Comparison of ENCODE assay signal across 32 mouse cellular contexts in the genomic region with DNA sequence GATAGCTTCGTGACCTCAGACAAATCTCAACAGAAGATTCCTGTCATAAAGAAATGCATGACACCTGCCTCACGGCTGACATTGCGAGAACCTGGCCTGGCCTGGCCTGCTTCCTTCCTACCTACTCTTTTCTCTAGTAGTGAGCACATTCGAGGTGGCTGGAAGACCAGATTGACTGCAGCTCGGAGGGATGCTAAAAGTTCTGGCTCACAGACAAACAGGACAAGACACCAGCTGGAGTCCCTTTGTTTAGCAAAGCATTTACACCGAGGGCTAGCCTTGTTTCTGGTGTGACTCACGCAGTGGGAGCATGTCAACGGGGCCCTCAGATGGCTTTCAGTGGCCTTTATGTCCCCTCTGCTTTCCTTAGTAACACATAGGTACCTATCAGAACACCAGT. TPM values are rescaled to one million over a fixed set of nuclear protein-coding genes. Genes with fewer than 3 reads are reported as not detected.
A peak's percentile ranks its signal among the peaks of the same experiment; 100 is the strongest.
DNase-seq lines count a peak whose midpoint lies in the region; ATAC-seq lines count a peak whose summit lies in the region.
"Had no signal": no experiment of that assay in that cellular context is flagged by ENCODE, and none has a peak within 500 bp of the region (broad histone marks: within the 10 kb centered on the region; RNA-seq: fewer than 3 reads in every experiment).

No protein-coding gene starts in this region.

- H3K9me3 ChIP-seq in heart, embryonic 10.5 days = no peaks in the 10 kb centered on the region
- no peaks in the 10 kb centered on the region for H3K9me3 ChIP-seq in liver, embryonic 16.5 days (replicated peaks; ENCODE audit: control insufficient read depth, low read length)
- H3K9me3 ChIP-seq: embryonic facial prominence, embryonic 15.5 days; kidney, embryonic 15.5 days; lung, embryonic 15.5 days; midbrain, embryonic 15.5 days; neural tube, embryonic 12.5 days; stomach, embryonic 15.5 days had no signal

- DNase-seq in heart, embryonic 10.5 days (ENCODE audit: low spot score) = peak; percentile 61
- no peak for DNase-seq in heart, postnatal 14 days
- DNase-seq in right cerebral cortex, adult 18-20 months = peak; percentile 21
- no peak for DNase-seq in right cerebral cortex, postnatal 25 days
- DNase-seq in cerebellum, adult 8-10 months = peak; percentile 37
- DNase-seq in layer of hippocampus, postnatal 36 days = no peak
- DNase-seq: forebrain, postnatal 0 days; gastrocnemius, postnatal 36 days; kidney, postnatal 4 days; right cerebral cortex, postnatal 4 days had no signal

- ATAC-seq in liver, embryonic 16.5 days (ENCODE audit: low read depth) = no peak
- no peak for ATAC-seq in erythroid progenitor cell, adult 5-6 weeks (replicated peaks; ENCODE audit: low FRiP score, poor library complexity, severe bottlenecking)
- ATAC-seq: forebrain, postnatal 0 days; midbrain, embryonic 15.5 days had no signal

- intact Hi-C loops in heart, postnatal 14 days (cut with DNase I) = loop anchor here (5.0 kb wide), 1 partner anchor 539 kb away; no protein-coding TSS in a partner anchor

- peaks cover 10% of the 10 kb centered on the region for H3K4me1 ChIP-seq in heart, embryonic 10.5 days
- peaks cover 4% of the 10 kb centered on the region; the same call in 1 of the 2 replicates for H3K4me1 ChIP-seq in liver, embryonic 16.5 days (ENCODE audit: control insufficient read depth, low read depth, low read length)
- H3K4me1 ChIP-seq: embryonic facial prominence, embryonic 15.5 days; kidney, embryonic 15.5 days; lung, embryonic 15.5 days; midbrain, embryonic 15.5 days; stomach, embryonic 15.5 days had no signal

- no peak overlapping the region for H3K9ac ChIP-seq in liver, embryonic 16.5 days (ENCODE audit: low read depth, low read length)
- H3K9ac ChIP-seq: embryonic facial prominence, embryonic 15.5 days; forebrain, postnatal 0 days; kidney, embryonic 15.5 days; lung, embryonic 15.5 days; midbrain, embryonic 15.5 days; neural tube, embryonic 12.5 days; stomach, embryonic 15.5 days had no signal

- H3K4me2 ChIP-seq in liver, embryonic 16.5 days (ENCODE audit: low read depth, low read length) = no peak overlapping the region
- H3K4me2 ChIP-seq: embryonic facial prominence, embryonic 15.5 days; kidney, embryonic 15.5 days; lung, embryonic 15.5 days; midbrain, embryonic 15.5 days; neural tube, embryonic 12.5 days; stomach, embryonic 15.5 days had no signal

- H3K4me3 ChIP-seq in heart, embryonic 10.5 days = no peak overlapping the region
- H3K4me3 ChIP-seq in liver, embryonic 16.5 days (ENCODE audit: low read depth, low read length) = no peak overlapping the region
- H3K4me3 ChIP-seq: embryonic facial prominence, embryonic 15.5 days; kidney, embryonic 15.5 days; lung, embryonic 15.5 days; midbrain, embryonic 15.5 days; neural tube, embryonic 12.5 days; stomach, embryonic 15.5 days had no signal

- no peaks in the 10 kb centered on the region for H3K27me3 ChIP-seq in heart, embryonic 10.5 days (ENCODE audit: insufficient read depth, poor library complexity, severe bottlenecking)
- H3K27me3 ChIP-seq in liver, embryonic 16.5 days (ENCODE audit: control insufficient read depth, insufficient read depth, low read depth, low read length) = no peaks in the 10 kb centered on the region
- H3K27me3 ChIP-seq: embryonic facial prominence, embryonic 15.5 days; kidney, embryonic 15.5 days; lung, embryonic 15.5 days; midbrain, embryonic 15.5 days; neural tube, embryonic 12.5 days; stomach, embryonic 15.5 days had no signal

- peaks cover 4% of the 10 kb centered on the region for H3K36me3 ChIP-seq in heart, embryonic 10.5 days
- no peaks in the 10 kb centered on the region for H3K36me3 ChIP-seq in liver, embryonic 16.5 days (ENCODE audit: control insufficient read depth, insufficient read depth)
- H3K36me3 ChIP-seq: lung, embryonic 15.5 days; stomach, embryonic 15.5 days had no signal

- no peak overlapping the region for H3K27ac ChIP-seq in heart, embryonic 10.5 days
- H3K27ac ChIP-seq in liver, embryonic 16.5 days (ENCODE audit: low read length) = 0 out of 2 replicates have a peak overlapping the region, but pooled peaks have one; percentile 7
- H3K27ac ChIP-seq: embryonic facial prominence, embryonic 15.5 days; kidney, embryonic 15.5 days; lung, embryonic 15.5 days; macrophage; midbrain, embryonic 15.5 days; neural tube, embryonic 12.5 days; stomach, embryonic 15.5 days had no signal

- WGBS in heart, embryonic 10.5 days = 82% methylated on average over 8 of the region's 8 CpGs
- 60% methylated on average over 8 of the region's 8 CpGs for WGBS in liver, embryonic 16.5 days (ENCODE audit: insufficient replicate concordance)

RNA-seq across cellular contexts. Expression of gene Tcp11l1, which starts 23.2 kb away (rescaled TPM):
- 35.0 and 36.4 TPM in 2 replicates for polyA plus RNA-seq in heart, embryonic 10.5 days (2016; fragmentation: Nextera tagmentation; extraction: Ambion mirVana)
- 1 to 10 TPM; 5.7 to 6.2 TPM for total RNA-seq in heart, postnatal 14 days (2021)
- polyA plus RNA-seq in liver, embryonic 16.5 days (2015; fragmentation: Nextera tagmentation; extraction: Ambion mirVana) = 4.3 and 4.6 TPM in 2 replicates
- total RNA-seq in layer of hippocampus, postnatal 36 days (2021) = 10 to 100 TPM; 40.8 to 44.0 TPM
- 3.6 TPM in 1 of 2 replicates, not detected in the other for total RNA-seq in erythroid progenitor cell, adult 5-6 weeks (2015; ENCODE audit: low replicate concordance)
- total RNA-seq in erythroid progenitor cell, adult 5-6 weeks (2017; ENCODE audit: low replicate concordance) = not detected in 2 replicates

RNA-seq across cellular contexts. Expression of gene Pin1rt1, which starts 27.5 kb away (rescaled TPM):
- not detected in 2 replicates for polyA plus RNA-seq in heart, embryonic 10.5 days (2016; fragmentation: Nextera tagmentation; extraction: Ambion mirVana)
- total RNA-seq in heart, postnatal 14 days (2021) = not detected
- polyA plus RNA-seq in liver, embryonic 16.5 days (2015; fragmentation: Nextera tagmentation; extraction: Ambion mirVana) = not detected in 2 replicates
- not detected for total RNA-seq in layer of hippocampus, postnatal 36 days (2021)
- not detected in 2 replicates for total RNA-seq in erythroid progenitor cell, adult 5-6 weeks (2015; ENCODE audit: low replicate concordance)
- not detected in 2 replicates for total RNA-seq in erythroid progenitor cell, adult 5-6 weeks (2017; ENCODE audit: low replicate concordance)
- total RNA-seq: adrenal gland, adult 18-20 months; adrenal gland, postnatal 36 days; common myeloid progenitor, adult 5-6 weeks; ES-E14; forebrain, postnatal 0 days; gastrocnemius, adult 18-20 months; gastrocnemius, postnatal 36 days; heart, adult 8-10 months; left cerebral cortex, adult 18-20 months; left cerebral cortex, postnatal 36 days had no signal
- polyA plus RNA-seq: embryonic facial prominence, embryonic 15.5 days; forebrain, postnatal 0 days; heart, embryonic 16.5 days; hindbrain, embryonic 11.5 days; intestine, postnatal 0 days; kidney, embryonic 15.5 days; lung, embryonic 15.5 days; macrophage; neural tube, embryonic 12.5 days; stomach, embryonic 15.5 days; thymus, postnatal 0 days; urinary bladder, adult 2 months had no signal

RNA-seq across cellular contexts. Expression of gene Depdc7, which starts 54.0 kb away (rescaled TPM):
- polyA plus RNA-seq in heart, embryonic 10.5 days (2016; fragmentation: Nextera tagmentation; extraction: Ambion mirVana) = 3.8 and 5.5 TPM in 2 replicates
- 1 to 10 TPM; 1.4 to 1.6 TPM for total RNA-seq in heart, postnatal 14 days (2021)
- 13.0 and 14.0 TPM in 2 replicates for polyA plus RNA-seq in liver, embryonic 16.5 days (2015; fragmentation: Nextera tagmentation; extraction: Ambion mirVana)
- 1 to 10 TPM; 1.9 to 2.2 TPM for total RNA-seq in layer of hippocampus, postnatal 36 days (2021)
- not detected in 2 replicates for total RNA-seq in erythroid progenitor cell, adult 5-6 weeks (2015; ENCODE audit: low replicate concordance)
- 0.98 TPM in 1 of 2 replicates, not detected in the other for total RNA-seq in erythroid progenitor cell, adult 5-6 weeks (2017; ENCODE audit: low replicate concordance)

Comparison
In these comparisons a context has a peak if more than half of its experiments do, and no peak if none do; other contexts are left out.
1. DNase-seq: peak in heart, embryonic 10.5 days (single experiment), right cerebral cortex, adult 18-20 months (single experiment) and cerebellum, adult 8-10 months (single experiment); none in heart, postnatal 14 days (0 of 2), right cerebral cortex, postnatal 25 days (single experiment) and layer of hippocampus, postnatal 36 days (0 of 2).